Mouse (Mus musculus) heart, embryonic 13.5 days (tissue): ENCODE data around the gene Arhgap32. TPM values are rescaled to one million over a fixed set of nuclear protein-coding genes. Genes with fewer than 3 reads are reported as not detected.
A peak's percentile ranks its signal among the peaks of the same experiment; 100 is the strongest.
"Not testable (repeated sequence)": the region's sequence is repeated elsewhere in the genome, so short reads cannot be mapped to it uniquely, and the experiment has no call there.

Source experiments
- ATAC-seq: fragments of 200-750 bp; cut with Nextera tagmentation; 2 replicates; pipeline ENCODE4 v1.8.0; 2017; ENCODE audit warnings: moderate TSS enrichment; ENCODE audit not compliant: insufficient number of reproducible peaks, low FRiP score, low TSS enrichment; ENCODE audit errors: extremely low read depth
- H3K27ac ChIP-seq: fragments of 300-500 bp; sonication (generic); replicated peaks from 2 replicates; pipeline ENCODE4 v1.5.1; 2015; ENCODE audit warnings: moderate library complexity, mild to moderate bottlenecking, inconsistent platforms
- H3K27me3 ChIP-seq: fragments of 300-500 bp; sonication (generic); replicated peaks from 2 replicates; pipeline ENCODE4 v1.6.1; 2015; ENCODE audit warnings: mild to moderate bottlenecking, inconsistent platforms
- H3K36me3 ChIP-seq: fragments of 300-500 bp; sonication (generic); 2 replicates; pipeline ENCODE4 v1.6.1; 2015; ENCODE audit warnings: mild to moderate bottlenecking, inconsistent platforms
- H3K4me1 ChIP-seq: fragments of 300-500 bp; sonication (generic); 2 replicates; pipeline ENCODE4 v1.6.1; 2015; ENCODE audit warnings: inconsistent platforms
- H3K4me2 ChIP-seq: fragments of 300-500 bp; sonication (generic); 2 replicates; pipeline ENCODE4 v1.6.1; 2015; ENCODE audit warnings: inconsistent platforms, mild to moderate bottlenecking, moderate library complexity
- H3K4me3 ChIP-seq: fragments of 300-500 bp; sonication (generic); 2 replicates; pipeline ENCODE4 v1.5.1; 2015; ENCODE audit warnings: moderate library complexity, mild to moderate bottlenecking, inconsistent platforms
- H3K9ac ChIP-seq: fragments of 300-500 bp; sonication (generic); 2 replicates; pipeline ENCODE4 v1.6.1; 2015; ENCODE audit warnings: inconsistent platforms, mild to moderate bottlenecking, moderate library complexity
- H3K9me3 ChIP-seq: fragments of 300-500 bp; sonication (generic); 2 replicates; pipeline ENCODE4 v1.6.1; 2016; ENCODE audit warnings: inconsistent platforms
- WGBS: fragments of 180-500 bp; shearing (Covaris S2); methylation state at CpG from one replicate; pipeline ENCODE4 v1.1.7; 2015; ENCODE audit warnings: mixed read lengths; 5-methylcytosine and 5-hydroxymethylcytosine counted together
- polyA plus RNA-seq: library from polyadenylated mRNA; unstranded; fragments of >200 nt; fragmentation: Nextera tagmentation; extraction: Ambion mirVana; gene quantifications from 2 replicates; pipeline ENCODE4 v1.2.1, GENCODE M21; 2015

The Arhgap32 gene
- polyA plus RNA-seq, 1 experiment from 2014 or later: 3.3 TPM

GRCm38 (mm10) chr9:32101488-32101887 lies 14.4 kb upstream of the Arhgap32 start:
- WGBS: 46% methylated on average over 2 of the region's 2 CpGs
- Histone ChIP-seq H3K9me3 (no peaks in the 10 kb centered on the region), H3K27ac (no peak overlapping the region)

GRCm38 (mm10) chr9:32104670-32105069 lies 11.3 kb upstream of the Arhgap32 start:
- WGBS: 66% methylated on average over 8 of the region's 8 CpGs
- no peaks in the 10 kb centered on the region for H3K27me3 ChIP-seq

More at GRCm38 (mm10) chr9:32101488-32101887, 14.4 kb upstream of the Arhgap32 start:
- Histone ChIP-seq H3K27me3 (no peaks in the 10 kb centered on the region), H3K4me2 (no peak overlapping the region), H3K9ac (no peak overlapping the region), H3K36me3 (no peaks in the 10 kb centered on the region), H3K4me3 (no peak overlapping the region), H3K4me1 (peaks cover 30% of the 10 kb centered on the region)
- no peak for ATAC-seq

GRCm38 (mm10) chr9:32110376-32110775 lies 5.6 kb upstream of the Arhgap32 start:
- no peaks in the 10 kb centered on the region for H3K36me3 ChIP-seq
- H3K27ac ChIP-seq: no peak overlapping the region
- no peaks in the 10 kb centered on the region for H3K9me3 ChIP-seq
- 90% methylated on average over 2 of the region's 2 CpGs for WGBS
- no peak overlapping the region for H3K9ac ChIP-seq
- H3K4me1 ChIP-seq: no peaks in the 10 kb centered on the region
- H3K27me3 ChIP-seq: no peaks in the 10 kb centered on the region
- no peak overlapping the region for H3K4me3 ChIP-seq
- no peak for ATAC-seq
- no peak overlapping the region for H3K4me2 ChIP-seq

More at GRCm38 (mm10) chr9:32104670-32105069, 11.3 kb upstream of the Arhgap32 start:
- Histone ChIP-seq H3K4me1 (peaks cover 10% of the 10 kb centered on the region), H3K27ac (no peak overlapping the region), H3K9me3 (no peaks in the 10 kb centered on the region), H3K4me3 (no peak overlapping the region), H3K4me2 (no peak overlapping the region), H3K36me3 (no peaks in the 10 kb centered on the region), H3K9ac (no peak overlapping the region)
- ATAC-seq: no peak

GRCm38 (mm10) chr9:32116272-32116671 lies 336 bp downstream of the Arhgap32 start:
- H3K9me3 ChIP-seq: 0 out of 2 replicates have a peak, but pooled peaks cover 6% of the 10 kb centered on the region
- WGBS: 77% methylated on average over 5 of the region's 5 CpGs
- H3K4me3 ChIP-seq: no peak overlapping the region
- H3K9ac ChIP-seq: no peak overlapping the region
- peaks cover 23% of the 10 kb centered on the region for H3K4me1 ChIP-seq
- ATAC-seq: no peak
- no peak overlapping the region for H3K27ac ChIP-seq
- H3K4me2 ChIP-seq: no peak overlapping the region
- no peaks in the 10 kb centered on the region for H3K27me3 ChIP-seq
- H3K36me3 ChIP-seq: no peaks in the 10 kb centered on the region

GRCm38 (mm10) chr9:32117876-32118275 lies 1.9 kb downstream of the Arhgap32 start:
- peak overlapping the region; percentile 29; the same call in 1 of the 2 replicates for H3K27ac ChIP-seq
- H3K4me2 ChIP-seq: no peak overlapping the region
- peaks cover 4% of the 10 kb centered on the region; the same call in 1 of the 2 replicates for H3K36me3 ChIP-seq
- no peak for ATAC-seq
- 32% methylated on average over 4 of the region's 4 CpGs for WGBS
- peaks cover 23% of the 10 kb centered on the region for H3K4me1 ChIP-seq
- 0 out of 2 replicates have a peak, but pooled peaks cover 6% of the 10 kb centered on the region for H3K9me3 ChIP-seq
- H3K4me3 ChIP-seq: no peak overlapping the region
- no peaks in the 10 kb centered on the region for H3K27me3 ChIP-seq
- H3K9ac ChIP-seq: no peak overlapping the region

- ATAC-seq: no peak
- Histone ChIP-seq H3K4me1 (peaks cover 23% of the 10 kb centered on the region), H3K9ac (no peak overlapping the region), H3K4me2 (no peak overlapping the region), H3K9me3 (0 out of 2 replicates have a peak, but pooled peaks cover 6% of the 10 kb centered on the region), H3K27me3 (no peaks in the 10 kb centered on the region), H3K4me3 (no peak overlapping the region), H3K36me3 (peaks cover 5% of the 10 kb centered on the region; the same call in 1 of the 2 replicates), H3K27ac (no peak overlapping the region)
These were observed 2.5 kb downstream of the Arhgap32 start for GRCm38 (mm10) chr9:32118433-32118832.

- Histone ChIP-seq H3K4me3 (no peak overlapping the region), H3K4me1 (peaks cover 23% of the 10 kb centered on the region), H3K9ac (no peak overlapping the region), H3K27ac (no peak overlapping the region), H3K4me2 (no peak overlapping the region), H3K36me3 (peaks cover 5% of the 10 kb centered on the region; the same call in 1 of the 2 replicates), H3K27me3 (no peaks in the 10 kb centered on the region), H3K9me3 (0 out of 2 replicates have a peak, but pooled peaks cover 6% of the 10 kb centered on the region)
- no peak for ATAC-seq
- 90% methylated on average over 6 of the region's 6 CpGs for WGBS
These were observed 3.6 kb downstream of the Arhgap32 start for GRCm38 (mm10) chr9:32119586-32119985.

GRCm38 (mm10) chr9:32120162-32120561 lies 4.2 kb downstream of the Arhgap32 start:
- Histone ChIP-seq H3K4me2 (no peak overlapping the region), H3K4me3 (no peak overlapping the region), H3K9ac (no peak overlapping the region), H3K4me1 (peaks cover 27% of the 10 kb centered on the region), H3K9me3 (0 out of 2 replicates have a peak, but pooled peaks cover 6% of the 10 kb centered on the region), H3K27me3 (no peaks in the 10 kb centered on the region), H3K36me3 (peaks cover 5% of the 10 kb centered on the region; the same call in 1 of the 2 replicates), H3K27ac (no peak overlapping the region)
- no peak for ATAC-seq
- WGBS: 52% methylated on average over 1 of the region's 1 CpGs

GRCm38 (mm10) chr9:32121271-32121670 lies 5.3 kb downstream of the Arhgap32 start:
- H3K4me3 ChIP-seq, H3K9ac ChIP-seq, H3K36me3 ChIP-seq, H3K27ac ChIP-seq, H3K9me3 ChIP-seq, H3K27me3 ChIP-seq, H3K4me2 ChIP-seq, ATAC-seq: not testable (repeated sequence)
- 81% methylated on average over 13 of the region's 13 CpGs for WGBS
- peaks cover 24% of the 10 kb centered on the region for H3K4me1 ChIP-seq

- ATAC-seq: no peak
- Histone ChIP-seq H3K9ac (no peak overlapping the region), H3K9me3 (no peaks in the 10 kb centered on the region), H3K27ac (no peak overlapping the region), H3K36me3 (no peaks in the 10 kb centered on the region), H3K4me3 (no peak overlapping the region), H3K4me1 (peaks cover 11% of the 10 kb centered on the region), H3K27me3 (no peaks in the 10 kb centered on the region), H3K4me2 (no peak overlapping the region)
These were observed 20.3 kb downstream of the Arhgap32 start for GRCm38 (mm10) chr9:32136195-32136594.

- peaks cover 15% of the 10 kb centered on the region for H3K4me1 ChIP-seq
- no peak for ATAC-seq
- no peaks in the 10 kb centered on the region for H3K27me3 ChIP-seq
- H3K27ac ChIP-seq: no peak overlapping the region
- H3K9me3 ChIP-seq: no peaks in the 10 kb centered on the region
- WGBS: 50% methylated on average over 11 of the region's 11 CpGs
- peak overlapping the region; percentile 39 for H3K4me2 ChIP-seq
- no peaks in the 10 kb centered on the region for H3K36me3 ChIP-seq
- H3K4me3 ChIP-seq: no peak overlapping the region
- H3K9ac ChIP-seq: peak overlapping the region; percentile 54
These were observed 20.9 kb downstream of the Arhgap32 start for GRCm38 (mm10) chr9:32136680-32137295.
